Mouse (Mus musculus) ZHBTc4 (cell line): ENCODE results near the gene Olfr1426.
A peak's percentile ranks its signal among the peaks of the same experiment; 100 is the strongest.
"Not testable (repeated sequence)": the region's sequence is repeated elsewhere in the genome, so short reads cannot be mapped to it uniquely, and the experiment has no call there.

Source experiments
- DNase-seq: peaks from one replicate; pipeline ENCODE4 v3.0.0-alpha.2; 2011; ENCODE audit warnings: low read depth, low spot score

Olfr1426 gene

DNA sequence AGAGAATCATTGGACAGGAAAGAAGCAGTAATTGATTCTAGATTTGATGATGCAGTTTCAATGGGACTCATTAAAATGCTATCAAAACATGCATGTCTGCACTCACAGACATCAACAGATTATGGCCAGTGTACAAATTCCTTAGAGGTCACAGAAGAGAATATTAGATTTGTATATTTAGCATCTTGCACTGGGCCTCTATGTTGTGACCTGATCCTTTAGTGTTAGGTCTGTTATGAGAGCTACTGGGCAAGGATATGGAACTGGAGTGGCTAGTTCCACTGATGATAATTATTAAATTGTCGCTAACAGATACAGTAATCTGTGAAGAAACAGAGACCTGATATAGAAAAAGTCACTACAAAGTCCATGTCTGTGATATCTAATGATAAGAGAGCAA is at the start of gene Olfr1426:
Olfr1426 (minus strand) TSS at position 101 of the 400 bp plus-strand sequence.
- no peak for DNase-seq

GRCm38 (mm10) chr19:12134289-12134688 is 42.5 kb upstream of the Olfr1426 start:
- peak; percentile 52 for DNase-seq

GRCm38 (mm10) chr19:12123103-12123502 is 31.3 kb upstream of the Olfr1426 start, which contains the start of gene Olfr76:
Gene Olfr76, minus strand, starts transcription at chr19:12123203.
- no peak for DNase-seq

GRCm38 (mm10) chr19:12116464-12116863 is 24.7 kb upstream of the Olfr1426 start:
- no peak for DNase-seq

GRCm38 (mm10) chr19:12115797-12116196 is 24.0 kb upstream of the Olfr1426 start, which contains the start of gene Olfr1428:
Gene Olfr1428, minus strand, starts transcription at chr19:12115897.
- DNase-seq: no peak

GRCm38 (mm10) chr19:12113807-12114206 is 22.0 kb upstream of the Olfr1426 start:
- DNase-seq: no peak

DNA sequence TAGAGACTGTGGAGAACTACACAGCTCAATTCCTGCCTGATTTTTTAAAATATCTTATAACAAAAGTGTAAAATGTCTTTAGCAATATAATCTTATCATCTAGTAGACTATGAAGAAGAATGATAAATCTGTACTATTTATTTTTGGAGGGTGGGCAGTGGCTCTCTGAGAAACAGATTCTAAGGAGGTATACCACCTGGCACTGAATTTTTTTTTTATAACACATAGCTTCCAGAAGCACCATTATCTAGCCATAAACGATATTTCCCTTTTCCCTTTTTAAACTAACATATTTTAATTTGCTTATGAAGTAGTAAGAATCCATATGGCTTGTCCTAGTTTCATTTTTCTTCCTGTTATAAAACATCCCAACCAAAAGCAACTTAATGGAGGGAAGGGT is 12.7 kb upstream of the Olfr1426 start:
- no peak for DNase-seq

DNA sequence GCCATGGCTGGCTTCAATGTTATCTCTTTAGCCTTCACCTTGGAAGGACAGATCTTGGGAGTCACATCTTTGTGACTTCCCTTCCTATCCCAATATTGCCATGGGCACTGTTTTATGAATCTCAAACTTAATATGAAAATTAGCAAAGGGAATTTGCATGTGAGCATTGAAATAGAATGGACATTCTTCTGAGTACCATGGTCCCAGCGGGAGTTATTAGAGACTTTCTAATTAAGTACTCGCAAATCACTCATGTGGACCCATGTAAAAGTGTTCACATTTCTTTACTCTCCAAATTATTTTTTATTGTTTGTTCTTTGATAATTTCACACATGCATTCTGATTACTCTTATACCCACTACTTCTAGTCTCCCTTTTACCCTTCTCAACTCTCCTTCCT is 11.4 kb upstream of the Olfr1426 start, which contains the start of gene Olfr1427:
Olfr1427 (minus strand) TSS at position 101 of the 400 bp plus-strand sequence.
- DNase-seq: no peak

DNA sequence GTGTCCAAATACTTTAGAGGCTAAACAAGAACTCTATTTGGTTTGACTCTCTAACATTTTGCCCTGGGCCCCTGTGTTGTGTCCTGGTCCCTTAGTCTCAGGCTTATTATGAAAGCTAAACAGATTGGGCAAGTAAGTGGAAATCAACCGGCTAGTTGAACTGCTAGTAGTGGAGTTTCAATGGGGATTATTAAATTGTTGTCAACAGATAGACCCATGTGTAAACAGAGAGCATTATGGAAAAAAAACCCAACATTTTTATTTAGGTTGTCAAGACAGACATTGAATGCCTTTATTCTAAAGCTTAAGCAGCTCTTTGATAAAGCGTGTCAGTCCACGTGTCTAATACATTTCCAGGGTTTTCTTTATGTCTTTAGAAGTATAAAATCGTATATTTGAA is 14.2 kb downstream of the Olfr1426 start, which contains the start of gene Olfr1425:
Olfr1425 (minus strand) TSS at position 101 of the 400 bp plus-strand sequence.
- not testable (repeated sequence) for DNase-seq

DNA sequence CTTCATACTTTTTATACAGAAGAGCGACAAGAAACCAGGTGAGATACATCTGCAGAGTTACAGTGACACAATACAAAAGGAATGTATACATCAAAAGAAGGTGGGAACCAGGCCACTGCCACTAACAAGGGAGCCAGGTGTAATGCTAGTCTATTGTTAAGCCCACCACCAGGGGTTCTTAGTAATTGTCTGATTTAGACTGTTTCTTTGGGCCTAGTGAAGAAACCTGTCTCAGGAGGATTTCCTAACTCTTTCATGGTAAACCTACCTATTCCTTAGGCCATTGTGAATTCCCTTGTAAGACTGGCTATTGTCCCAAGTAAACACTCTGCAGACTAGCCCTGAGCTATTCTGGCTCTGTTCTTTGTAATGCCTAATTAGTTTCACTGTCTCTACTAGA is 22.3 kb downstream of the Olfr1426 start:
- DNase-seq: peak; percentile 90

GRCm38 (mm10) chr19:12067806-12068205 is 24.0 kb downstream of the Olfr1426 start:
- DNase-seq: peak; percentile 69

DNA sequence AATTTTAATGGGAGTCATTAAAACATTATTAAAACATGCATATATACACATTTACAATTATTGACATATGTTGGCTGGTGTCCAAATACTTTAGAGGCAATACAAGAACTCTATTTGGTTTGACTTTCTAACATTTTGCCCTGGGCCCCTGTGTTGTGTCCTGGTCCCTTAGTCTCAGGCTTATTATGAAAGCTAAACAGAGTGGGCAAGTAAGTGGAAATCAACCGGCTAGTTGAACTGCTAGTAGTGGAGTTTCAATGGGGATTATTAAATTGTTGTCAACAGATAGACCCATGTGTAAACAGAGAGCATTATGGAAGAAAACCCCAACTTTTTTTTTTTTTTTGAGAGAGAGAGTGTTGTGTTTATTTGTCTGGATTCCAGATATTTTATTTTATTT is 29.2 kb downstream of the Olfr1426 start, which contains the start of gene Olfr1424:
Olfr1424 (minus strand) TSS at position 101 of the 400 bp plus-strand sequence.
- not testable (repeated sequence) for DNase-seq

- DNase-seq: peak; percentile 38
Observed at GRCm38 (mm10) chr19:12043163-12043562, 48.6 kb downstream of the Olfr1426 start.

GRCm38 (mm10) chr19:12041217-12041616 is 50.6 kb downstream of the Olfr1426 start, which contains the start of gene Olfr1423:
Gene Olfr1423, minus strand, starts transcription at chr19:12041317.
- no peak for DNase-seq

DNA sequence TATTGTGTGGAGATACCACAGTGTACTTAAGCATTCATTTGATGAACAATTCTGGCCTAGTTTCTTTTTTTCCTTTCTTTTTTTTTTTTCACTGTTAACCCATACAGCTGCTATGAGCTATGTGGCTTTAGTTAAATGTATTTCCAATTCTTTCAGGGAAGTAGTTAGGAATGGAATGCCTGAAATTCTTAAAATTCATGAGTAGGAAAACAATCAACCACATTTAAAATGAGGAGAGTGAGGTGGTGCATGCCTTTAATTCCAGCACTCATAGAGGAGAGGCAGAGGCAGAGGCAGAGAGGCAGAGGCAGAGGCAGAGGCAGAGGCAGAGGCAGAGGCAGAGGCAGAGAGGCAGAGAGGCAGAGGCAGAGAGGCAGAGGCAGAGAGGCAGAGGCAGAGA is 54.1 kb downstream of the Olfr1426 start:
- DNase-seq: no peak
